In genomic region chr13:12650020-12650876, GRCm38 (mm10) we compare ENCODE assay signal across 7 mouse cellular contexts.
DNase-seq lines count a peak whose midpoint lies in the region; ATAC-seq lines count a peak whose summit lies in the region.
"Not testable (repeated sequence)": the region's sequence is repeated elsewhere in the genome, so short reads cannot be mapped to it uniquely, and the experiment has no call there.

No protein-coding gene starts in this region.

- intact Hi-C loops in left cerebral cortex, postnatal 4 days (cut with DNase I) = not testable (repeated sequence)

- peak; percentile 69 for DNase-seq in adrenal gland, adult 8-10 months
- peak; percentile 54 for DNase-seq in embryonic facial prominence, embryonic 11.5 days (ENCODE audit: low spot score)
- DNase-seq in heart, adult 18-20 months = peak; percentile 72 to 88
- DNase-seq in kidney, adult 11 months = peak; percentile 71
- DNase-seq in left cerebral cortex, postnatal 4 days = peak; percentile 70
- peak; percentile 62 for DNase-seq in mesoderm, embryonic 11.5 days (ENCODE audit: low read depth, low spot score)
- peak; percentile 72 to 76 for DNase-seq in right cerebral cortex, postnatal 36 days (ENCODE audit: low spot score in 2 of 2)

- H3K9me3 ChIP-seq in embryonic facial prominence, embryonic 11.5 days (replicated peaks; ENCODE audit: control insufficient read depth, low read length) = not testable (repeated sequence)

- not testable (repeated sequence) for H3K36me3 ChIP-seq in embryonic facial prominence, embryonic 11.5 days (replicated peaks; ENCODE audit: control insufficient read depth, insufficient read depth, low read depth, low read length)

- not testable (repeated sequence) for H3K4me1 ChIP-seq in embryonic facial prominence, embryonic 11.5 days (ENCODE audit: control insufficient read depth, insufficient read depth, low read length)

- 0% methylated on average over 31 of the region's 79 CpGs for WGBS in embryonic facial prominence, embryonic 11.5 days

- H3K9ac ChIP-seq in embryonic facial prominence, embryonic 11.5 days (replicated peaks; ENCODE audit: low read length) = peak overlapping the region; percentile 44; the same call in 1 of the 2 replicates

- H3K27me3 ChIP-seq in embryonic facial prominence, embryonic 11.5 days (ENCODE audit: control insufficient read depth, insufficient read depth, low read length) = not testable (repeated sequence)

- peak; percentile 92 for ATAC-seq in embryonic facial prominence, embryonic 11.5 days (replicated peaks; ENCODE audit: insufficient number of reproducible peaks, low FRiP score, low TSS enrichment, low read depth)

- H3K4me3 ChIP-seq in embryonic facial prominence, embryonic 11.5 days (ENCODE audit: low read depth, low read length) = peak overlapping the region; percentile 41

- peak overlapping the region; percentile 32; the same call in 1 of the 2 replicates for H3K4me2 ChIP-seq in embryonic facial prominence, embryonic 11.5 days (ENCODE audit: low read depth, low read length)

- not testable (repeated sequence) for H3K27ac ChIP-seq in embryonic facial prominence, embryonic 11.5 days (replicated peaks; ENCODE audit: low read depth, low read length)
